Mouse (Mus musculus): Measurements from ENCODE around the gene Trmt13.

DNA sequence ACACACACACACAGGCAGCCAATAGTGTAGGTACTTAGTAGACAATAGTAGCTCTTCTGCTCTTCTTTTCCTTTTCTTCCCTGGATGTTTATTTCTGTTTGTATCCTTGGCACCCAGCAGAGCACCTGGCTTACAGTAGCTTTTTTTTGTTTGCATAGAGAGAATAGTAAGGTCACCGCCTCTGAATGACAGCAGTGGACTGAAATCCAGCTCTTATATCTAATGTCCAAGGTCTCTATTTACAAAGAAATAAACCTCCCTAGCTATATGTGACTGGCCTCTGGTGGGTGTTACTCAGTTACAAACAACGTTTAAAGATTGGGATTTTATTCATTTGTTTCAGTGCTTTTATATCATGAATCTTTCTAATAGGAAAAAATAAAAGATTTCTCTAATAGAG is 14.7 kb downstream of the Trmt13 start:
- TF ChIP-seq CTCF (IDR thresholded peaks at IDR 0.05; ENCODE audit: low read depth) (no peak), EP300 (IDR thresholded peaks at IDR 0.05; ENCODE audit: low read depth) (no peak)
